Mouse (Mus musculus): ENCODE results near the gene Alyref.

DNA sequence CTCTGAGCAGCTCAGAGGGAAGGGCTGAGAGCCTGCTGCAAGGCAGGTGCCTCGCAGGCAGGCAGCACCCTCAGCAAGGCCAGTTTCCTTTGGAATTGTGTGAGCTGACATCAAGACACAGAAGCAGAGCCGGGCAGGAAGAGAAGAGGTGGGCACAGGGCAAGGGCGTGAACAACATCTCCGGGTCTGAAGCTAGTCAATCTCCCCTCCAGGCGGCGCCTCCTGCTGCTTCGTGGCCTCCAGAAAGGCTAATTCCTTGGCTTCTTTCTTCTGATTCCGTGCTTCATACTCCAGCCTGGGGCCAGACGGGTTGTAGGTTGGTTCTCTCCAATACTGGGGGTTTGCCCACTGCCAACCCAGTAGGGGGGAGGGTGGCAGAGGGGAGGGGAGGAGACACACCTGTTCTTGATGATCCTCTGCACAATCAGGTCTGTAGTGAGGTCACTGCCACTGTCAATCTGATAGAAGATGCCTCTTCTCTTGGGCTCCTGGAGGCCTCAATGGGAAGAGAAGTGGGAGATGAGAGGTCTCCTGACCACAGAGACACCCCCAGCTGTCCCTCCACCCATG lies 12.4 kb upstream of the Alyref start:
- TF ChIP-seq CTCF (IDR thresholded peaks at IDR 0.05; ENCODE audit: low read depth, low read length) (no peak), TAL1 (conservative IDR thresholded peaks at IDR 0.05; ENCODE audit: low read depth, low read length) (no peak)
